Mouse (Mus musculus): Measurements from ENCODE around the gene Hsd17b11. TPM values are rescaled to one million over a fixed set of nuclear protein-coding genes. Genes with fewer than 3 reads are reported as not detected.
"Not testable (repeated sequence)": the region's sequence is repeated elsewhere in the genome, so short reads cannot be mapped to it uniquely, and the experiment has no call there.

Hsd17b11 gene
- total RNA-seq, 2 experiments from 2014 or later, result 33.5 to 34.2 TPM

DNA sequence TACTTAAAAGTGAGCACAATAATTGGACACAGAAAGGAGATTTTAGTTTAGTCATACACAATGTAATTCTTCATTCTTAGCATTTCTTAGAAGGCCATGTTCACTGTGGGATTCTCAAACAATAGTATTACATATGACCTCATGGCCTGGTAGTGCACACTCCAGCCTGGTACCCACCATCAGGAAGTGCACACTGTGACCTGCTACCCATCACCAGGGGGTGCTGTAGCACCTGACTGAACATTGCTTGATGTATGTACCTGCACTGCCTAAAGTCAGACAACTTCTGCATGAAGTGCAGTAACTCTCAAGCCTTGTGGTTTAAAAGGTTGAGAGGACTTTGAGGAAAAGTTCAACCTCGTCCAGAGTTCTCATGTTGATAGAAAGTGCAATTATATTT is 28.1 kb downstream of the Hsd17b11 start:
- no peak for DNase-seq (ENCODE audit: low spot score in 2 of 2)

- DNase-seq (ENCODE audit: low spot score in 2 of 2), result no peak
Measured at GRCm38 (mm10) chr5:103992831-103993230, 28.9 kb downstream of the Hsd17b11 start.

GRCm38 (mm10) chr5:103980705-103981560 is 40.8 kb downstream of the Hsd17b11 start:
- DNase-seq (ENCODE audit: low spot score in 2 of 2), result no peak

DNA sequence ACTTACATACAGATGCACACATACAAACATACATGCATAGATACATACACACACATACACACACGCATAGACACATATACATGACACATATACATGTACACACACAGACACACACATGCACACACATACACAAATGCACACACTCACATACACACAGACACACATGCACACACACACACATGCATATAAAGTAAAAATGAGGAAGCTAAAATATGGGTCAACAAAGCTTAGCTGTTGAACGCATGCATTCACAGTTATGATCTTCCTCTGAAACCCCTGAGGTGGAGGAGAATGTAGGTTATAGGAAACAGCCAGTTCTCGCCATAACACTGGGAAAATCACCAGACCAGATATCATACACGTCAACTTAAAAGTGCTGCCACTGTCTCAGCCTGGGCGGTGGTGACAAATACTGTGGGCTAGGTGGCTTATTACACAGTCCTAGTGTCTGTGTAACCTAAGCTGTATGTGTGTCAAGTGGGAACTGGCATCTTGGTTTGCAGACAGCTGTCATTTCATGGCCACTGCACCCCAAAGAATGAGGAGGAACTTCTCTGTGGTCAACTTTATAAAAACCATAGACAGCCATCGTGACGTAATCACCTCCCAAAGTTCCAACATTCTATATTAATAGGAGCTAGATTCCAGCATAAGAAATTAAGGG is 43.7 kb downstream of the Hsd17b11 start:
- no peak for DNase-seq (ENCODE audit: low spot score in 2 of 2)

DNA sequence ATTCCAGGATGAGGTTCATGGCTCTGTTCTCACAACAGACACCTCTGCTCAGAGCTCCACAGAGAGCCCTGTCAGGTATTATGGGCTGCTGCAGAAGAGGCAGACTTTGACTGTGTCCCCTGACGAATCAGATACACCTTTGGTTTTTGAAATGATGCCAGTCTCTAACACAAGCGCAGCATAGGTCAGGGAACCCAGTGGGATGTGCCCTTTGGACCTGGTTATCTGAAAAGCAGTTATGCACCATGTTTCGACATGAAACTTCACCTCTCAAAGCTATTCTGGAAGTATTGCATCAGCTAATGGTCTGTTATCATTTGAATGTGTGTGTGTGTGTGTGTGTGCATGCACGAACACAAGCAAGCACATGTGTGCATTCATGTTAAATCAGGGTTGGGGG is 44.4 kb downstream of the Hsd17b11 start, which contains the start of gene Hsd17b13:
Hsd17b13 (minus strand) TSS at position 114 of the 400 bp plus-strand sequence.
- no peak for DNase-seq (ENCODE audit: low spot score in 2 of 2)

DNA sequence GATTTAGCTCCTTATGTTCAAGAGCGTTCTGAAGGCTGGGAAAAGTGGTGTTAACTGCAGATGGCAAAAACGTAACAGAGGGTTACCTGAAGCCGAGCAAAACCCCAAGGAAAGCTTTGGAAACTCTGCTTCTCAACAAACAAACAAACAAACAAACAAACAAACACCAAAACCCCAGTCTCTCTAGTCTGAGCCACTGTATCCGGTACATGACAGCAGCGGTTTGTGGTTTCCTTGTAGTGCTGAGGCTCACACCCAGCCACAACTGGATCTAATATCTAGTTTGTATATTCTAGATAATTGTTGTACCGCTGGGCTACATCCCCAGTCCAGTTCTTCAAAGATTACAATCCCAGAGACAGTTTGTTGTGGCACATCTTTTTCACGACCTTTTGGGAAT is 46.0 kb downstream of the Hsd17b11 start:
- no peak for DNase-seq (ENCODE audit: low spot score in 2 of 2)

- no peak for DNase-seq (ENCODE audit: low spot score in 2 of 2)
Measured at GRCm38 (mm10) chr5:103972801-103973200, 48.9 kb downstream of the Hsd17b11 start.

DNA sequence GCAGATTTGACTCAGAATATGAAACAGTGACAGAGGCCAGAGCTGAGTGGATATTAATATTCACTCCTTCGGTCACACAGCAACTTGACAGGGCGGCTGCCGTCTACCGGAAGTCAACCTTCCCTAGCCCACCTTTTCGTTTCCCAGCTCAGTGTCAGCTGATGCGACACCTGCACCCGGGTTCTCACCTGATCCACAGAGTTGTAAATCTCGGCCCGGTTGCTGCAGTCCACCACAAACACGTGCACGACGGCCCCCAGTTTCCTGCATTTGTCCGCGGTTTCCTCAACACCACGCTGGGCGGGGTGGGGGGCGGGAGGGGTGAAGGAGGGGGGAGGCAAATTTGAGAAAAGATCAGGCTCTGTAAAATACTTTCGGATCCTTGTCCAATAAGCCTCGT is 49.3 kb downstream of the Hsd17b11 start:
- no peak for DNase-seq (ENCODE audit: low spot score in 2 of 2)

DNA sequence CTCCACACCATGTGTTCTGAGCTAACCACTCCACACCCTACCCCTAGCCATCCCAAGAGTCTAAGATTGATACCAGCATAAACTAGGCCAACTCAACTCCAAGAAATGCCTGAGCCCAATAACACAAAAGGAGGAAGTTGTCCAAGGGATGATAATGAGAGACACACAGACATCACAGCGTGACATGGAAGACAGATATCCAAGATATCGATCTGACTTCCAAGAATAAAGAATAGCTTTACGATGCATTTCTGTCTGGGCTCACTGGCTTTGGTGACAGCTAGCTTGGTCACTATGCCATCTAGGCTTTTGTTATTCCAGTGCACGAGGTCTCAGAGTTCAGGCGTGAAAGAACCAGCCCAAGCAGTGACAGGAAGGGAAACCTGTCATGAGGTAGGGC is 50.7 kb downstream of the Hsd17b11 start:
- DNase-seq (ENCODE audit: low spot score in 2 of 2), result no peak

GRCm38 (mm10) chr5:103962935-103963429 is 58.7 kb downstream of the Hsd17b11 start:
- no peak for DNase-seq (ENCODE audit: low spot score in 2 of 2)

DNA sequence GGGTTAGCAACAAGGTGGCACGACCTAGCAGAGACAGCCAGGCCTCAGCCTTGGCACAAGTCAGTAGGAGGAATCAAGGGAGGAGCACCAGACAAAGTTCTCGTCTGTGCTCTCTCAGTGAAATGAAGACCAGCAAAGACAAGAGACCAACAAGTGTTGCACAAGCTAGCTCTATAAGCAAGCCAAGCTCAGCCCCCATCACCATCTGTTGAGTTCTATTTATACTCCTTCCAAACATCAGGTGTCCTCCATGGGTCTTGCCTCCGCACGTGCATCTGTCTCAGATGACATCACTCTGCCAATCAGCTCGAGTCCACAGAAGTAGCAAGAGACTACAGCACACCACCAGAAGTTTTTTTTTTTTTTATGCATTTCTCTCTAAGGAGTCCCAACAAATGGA is 67.1 kb downstream of the Hsd17b11 start:
- DNase-seq (ENCODE audit: low spot score in 2 of 2), result no peak

DNA sequence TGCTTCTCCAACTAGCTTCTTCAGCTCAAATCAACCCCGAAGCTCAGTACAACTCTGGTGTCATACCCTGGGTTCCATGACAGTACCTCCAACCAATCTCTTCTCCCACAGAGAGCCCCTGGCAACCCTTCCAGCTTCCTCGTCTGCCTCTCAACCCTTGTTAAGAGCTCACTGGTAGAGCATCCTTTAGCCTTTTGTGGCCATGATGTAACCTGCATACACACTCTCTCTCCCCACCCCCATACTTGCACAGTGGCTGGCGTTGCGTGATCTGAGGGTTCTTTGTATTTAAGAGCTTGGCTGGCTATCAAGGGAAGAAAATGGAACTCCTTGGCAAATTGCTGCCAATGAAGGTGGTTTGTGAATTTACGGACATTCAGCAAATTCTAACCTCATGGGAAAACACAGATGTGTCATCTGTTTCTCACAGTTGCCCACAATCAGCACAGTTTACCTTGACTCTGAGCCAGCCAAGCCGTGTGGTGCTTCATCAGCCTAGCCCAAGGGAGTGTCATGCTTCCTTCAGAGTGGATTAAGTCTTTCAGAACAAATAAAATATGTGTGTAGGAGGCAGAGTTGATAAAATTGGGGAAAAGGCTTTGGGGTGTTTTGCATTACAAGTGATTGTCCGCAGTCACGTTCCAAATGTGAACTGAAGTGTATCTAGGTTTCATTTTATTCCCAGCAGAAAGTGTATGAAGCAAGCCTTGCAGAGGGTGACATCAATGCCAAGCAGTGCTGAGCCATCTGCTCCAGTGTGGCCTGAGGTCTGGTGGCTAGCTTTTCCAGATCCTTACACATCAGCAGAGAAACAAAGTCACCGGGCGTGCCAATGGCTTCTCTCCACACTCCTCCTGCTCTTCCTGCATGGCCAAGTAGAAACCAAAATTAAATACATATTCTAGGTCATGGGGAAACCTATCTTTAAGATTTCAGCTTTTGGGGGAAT is 68.3 kb downstream of the Hsd17b11 start:
- no peak for DNase-seq (ENCODE audit: low spot score in 2 of 2)

GRCm38 (mm10) chr5:103950138-103950537 is 71.6 kb downstream of the Hsd17b11 start:
- not testable (repeated sequence) for DNase-seq (ENCODE audit: low spot score in 2 of 2)

DNA sequence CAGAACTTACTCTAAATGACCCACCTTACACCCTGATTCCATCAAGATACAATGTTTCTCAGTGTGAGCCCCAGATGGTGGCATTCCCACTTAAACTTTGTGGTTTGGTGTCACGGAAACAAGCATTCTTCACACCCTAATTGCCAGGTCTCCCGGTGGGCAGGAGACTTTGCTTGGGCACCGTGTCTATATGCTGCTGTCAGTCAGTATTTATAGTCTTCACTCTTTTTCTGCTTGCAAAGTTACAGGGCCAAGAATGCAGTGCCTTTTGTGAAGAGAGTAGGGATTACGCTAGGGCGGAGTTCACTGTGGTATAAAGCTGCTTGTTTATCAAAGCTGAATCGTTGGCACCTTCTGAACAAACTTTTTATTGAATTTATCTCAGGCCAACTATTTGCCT is 78.5 kb downstream of the Hsd17b11 start:
- DNase-seq (ENCODE audit: low spot score in 2 of 2), result no peak

DNA sequence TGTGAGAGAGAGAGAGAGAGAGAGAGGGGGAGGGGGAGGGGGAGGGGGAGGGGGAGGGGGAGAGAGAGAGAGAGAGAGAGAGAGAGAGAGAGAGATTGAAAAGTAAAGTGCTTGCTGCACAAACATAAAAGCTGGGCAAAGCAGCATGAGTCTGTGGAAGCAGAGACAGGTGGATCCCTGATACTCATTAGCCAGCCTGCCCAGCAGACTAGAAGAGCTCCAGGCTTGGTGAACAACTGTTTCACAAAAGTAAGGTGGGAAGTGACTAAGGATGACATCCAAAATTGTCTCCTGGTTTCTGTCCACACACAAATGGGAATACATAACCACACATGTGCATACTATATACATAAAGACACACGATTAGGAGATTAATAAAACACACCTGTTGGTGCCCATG is 81.9 kb downstream of the Hsd17b11 start:
- no peak for DNase-seq (ENCODE audit: low spot score in 2 of 2)

Small RNA genes within 50 kb of the gene (microRNA-seq; reads per million reads assigned to microRNA genes)
- gene Mir5619, result 0.20 to 1.3 reads per million in 2 experiments

Other genes starting within 250 kb of the Hsd17b11 start
- gene Klhl8, start 110.7 kb downstream of the Hsd17b11 start, total RNA-seq (2021), result 10 to 100 TPM; 40.8 to 43.0 TPM
- gene Hsd17b13, start 44.5 kb downstream of the Hsd17b11 start, total RNA-seq (2021), result not detected
- gene Nudt9, start 24.4 kb upstream of the Hsd17b11 start, total RNA-seq (2021), result 10 to 100 TPM; 68.2 to 69.0 TPM
- not detected for gene Gm17660, start 55.7 kb upstream of the Hsd17b11 start, total RNA-seq (2021)
- 1,000 to 10,000 TPM; 1,050 to 1,141 TPM for gene Sparcl1, start 91.8 kb upstream of the Hsd17b11 start, total RNA-seq (2021)
- not detected for gene Dspp, start 148.8 kb upstream of the Hsd17b11 start, total RNA-seq (2021)
- 1 to 10 TPM in 1 of 2 experiments, under 1 TPM in 1; 0.55 to 1.4 TPM for gene Dmp1, start 180.7 kb upstream of the Hsd17b11 start, total RNA-seq (2021)